Mouse (Mus musculus): ENCODE results near the gene Dtnb. TPM values are rescaled to one million over a fixed set of nuclear protein-coding genes. Genes with fewer than 3 reads are reported as not detected.
A peak's percentile ranks its signal among the peaks of the same experiment; 100 is the strongest.

Dtnb gene
- polyA plus RNA-seq, 1 experiment from 2014 or later = 41.1 TPM

DNA sequence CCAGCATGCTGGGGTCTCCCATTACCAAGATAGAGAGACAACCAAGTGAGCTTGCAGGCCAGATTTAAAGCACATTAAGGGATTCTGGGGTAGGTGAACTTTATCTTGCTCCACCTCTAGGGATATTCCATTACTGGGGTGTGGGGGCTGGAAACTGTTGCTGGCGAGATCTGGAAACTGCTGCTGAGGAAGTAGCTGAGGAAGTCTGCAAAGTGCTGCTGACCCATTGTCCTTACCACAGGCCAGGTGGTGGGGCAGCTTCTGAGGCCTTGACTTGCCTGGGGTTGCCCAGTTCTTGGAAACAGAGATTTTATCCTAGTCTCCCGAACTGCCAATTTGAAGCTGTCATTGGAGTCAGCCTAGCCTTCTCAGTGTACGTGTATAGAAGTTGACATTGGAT lies 26.7 kb upstream of the Dtnb start:
- no peak for TF ChIP-seq CTCF (IDR thresholded peaks at IDR 0.05; ENCODE audit: low read depth)
- no peak overlapping the region for H3K9ac ChIP-seq
- no peak overlapping the region for H3K27ac ChIP-seq (ENCODE audit: low read depth)
- DNase-seq (no peak), ATAC-seq (ENCODE audit: insufficient read depth) (no peak)
- H3K36me3 ChIP-seq (ENCODE audit: insufficient read depth) = no peaks in the 10 kb centered on the region
- H3K4me2 ChIP-seq = no peak overlapping the region
- no peaks in the 10 kb centered on the region for H3K4me1 ChIP-seq (ENCODE audit: insufficient read depth)
- no peak overlapping the region for H3K4me3 ChIP-seq (ENCODE audit: low read depth, low read length)
- H3K9me3 ChIP-seq (ENCODE audit: low read depth, low read length) = no peaks in the 10 kb centered on the region
- WGBS = 66% methylated on average over 3 of the region's 3 CpGs
- no peaks in the 10 kb centered on the region for H3K27me3 ChIP-seq (ENCODE audit: insufficient read depth, low read length)

DNA sequence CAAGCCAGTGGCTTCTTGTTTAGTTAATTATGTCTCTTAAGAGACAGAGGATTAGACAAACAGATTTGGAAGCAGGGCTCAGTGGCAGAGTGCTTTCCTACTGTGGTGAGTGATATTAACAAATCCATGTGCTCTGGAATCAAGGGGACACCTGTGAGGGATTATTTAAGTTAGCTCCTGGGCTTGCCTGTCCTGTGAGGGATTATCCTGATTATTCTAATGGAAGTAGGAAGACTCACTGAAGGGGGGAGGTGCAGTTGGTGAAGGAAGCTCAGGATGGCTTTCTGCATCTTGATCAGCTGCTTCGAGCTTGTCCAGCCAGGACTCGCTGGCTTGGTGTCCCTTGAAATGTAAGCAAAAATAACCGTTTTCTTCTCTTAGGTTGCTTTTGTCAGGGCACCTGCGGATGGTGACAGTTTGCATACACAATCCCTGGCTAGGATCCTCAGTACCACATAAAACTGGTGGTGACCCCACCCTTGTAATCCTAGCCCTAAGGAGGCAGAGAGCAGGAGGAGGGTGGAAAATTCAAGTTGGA lies 26.0 kb upstream of the Dtnb start:
- no peak for ATAC-seq (ENCODE audit: insufficient read depth)
- H3K36me3 ChIP-seq (ENCODE audit: insufficient read depth) = no peaks in the 10 kb centered on the region

DNA sequence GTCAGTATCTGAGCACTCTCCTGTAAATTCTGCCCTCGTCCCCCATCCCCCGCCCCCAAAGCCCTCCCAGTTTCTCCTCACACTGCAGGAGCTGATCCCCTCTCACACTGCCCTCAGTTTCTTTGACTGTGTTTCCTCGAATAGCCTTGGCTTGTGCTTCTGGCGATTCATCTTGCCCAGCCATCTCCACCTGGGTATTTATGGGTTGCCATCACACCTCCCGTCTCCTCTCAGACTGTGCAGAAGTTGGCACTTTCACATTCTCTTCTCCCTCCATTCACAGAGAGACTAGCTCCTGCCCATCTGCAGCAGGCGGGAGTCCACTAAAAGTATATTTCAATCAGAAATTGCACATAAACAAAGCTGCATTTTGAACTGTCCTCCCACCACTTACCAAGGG lies 25.4 kb upstream of the Dtnb start:
- Histone ChIP-seq H3K4me3 (ENCODE audit: low read depth, low read length) (no peak overlapping the region), H3K9me3 (ENCODE audit: low read depth, low read length) (no peaks in the 10 kb centered on the region), H3K9ac (no peak overlapping the region), H3K4me2 (no peak overlapping the region), H3K27me3 (ENCODE audit: insufficient read depth, low read length) (no peaks in the 10 kb centered on the region), H3K4me1 (ENCODE audit: insufficient read depth) (no peaks in the 10 kb centered on the region), H3K36me3 (ENCODE audit: insufficient read depth) (no peaks in the 10 kb centered on the region), H3K27ac (ENCODE audit: low read depth) (no peak overlapping the region)
- DNase-seq = no peak
- no peak for ATAC-seq (ENCODE audit: insufficient read depth)
- WGBS = 47% methylated on average over 6 of the region's 6 CpGs
- TF ChIP-seq CTCF (IDR thresholded peaks at IDR 0.05; ENCODE audit: low read depth) = no peak

More for the DNA sequence above, 26.0 kb upstream of the Dtnb start:
- H3K27me3 ChIP-seq (ENCODE audit: insufficient read depth, low read length) = no peaks in the 10 kb centered on the region
- H3K4me2 ChIP-seq = no peak overlapping the region
- WGBS = 27% methylated on average over 4 of the region's 4 CpGs
- no peaks in the 10 kb centered on the region for H3K9me3 ChIP-seq (ENCODE audit: low read depth, low read length)
- H3K9ac ChIP-seq = no peak overlapping the region
- DNase-seq = no peak
- no peak overlapping the region for H3K27ac ChIP-seq (ENCODE audit: low read depth)
- no peaks in the 10 kb centered on the region for H3K4me1 ChIP-seq (ENCODE audit: insufficient read depth)
- H3K4me3 ChIP-seq (ENCODE audit: low read depth, low read length) = no peak overlapping the region
- TF ChIP-seq CTCF (IDR thresholded peaks at IDR 0.05; ENCODE audit: low read depth) = no peak

DNA sequence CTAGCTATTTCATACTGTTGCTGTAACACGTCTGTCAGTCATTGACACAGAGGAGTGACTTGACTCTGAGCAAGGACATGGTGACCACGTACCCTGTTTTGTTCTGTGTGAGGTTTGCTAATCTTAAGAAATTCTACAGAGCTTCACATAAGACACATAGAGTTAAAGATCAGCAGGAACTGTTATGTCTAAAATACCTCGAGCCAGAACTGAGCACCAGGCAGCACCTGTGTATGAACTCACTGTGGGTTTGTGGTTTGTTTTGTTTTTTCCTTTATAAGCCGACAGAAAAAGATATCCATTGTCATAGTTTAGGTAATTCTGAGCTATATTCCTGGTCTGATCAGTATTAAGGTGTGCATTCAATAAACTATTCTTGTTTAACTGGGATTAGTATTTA lies 24.7 kb upstream of the Dtnb start:
- no peak for ATAC-seq (ENCODE audit: insufficient read depth)

DNA sequence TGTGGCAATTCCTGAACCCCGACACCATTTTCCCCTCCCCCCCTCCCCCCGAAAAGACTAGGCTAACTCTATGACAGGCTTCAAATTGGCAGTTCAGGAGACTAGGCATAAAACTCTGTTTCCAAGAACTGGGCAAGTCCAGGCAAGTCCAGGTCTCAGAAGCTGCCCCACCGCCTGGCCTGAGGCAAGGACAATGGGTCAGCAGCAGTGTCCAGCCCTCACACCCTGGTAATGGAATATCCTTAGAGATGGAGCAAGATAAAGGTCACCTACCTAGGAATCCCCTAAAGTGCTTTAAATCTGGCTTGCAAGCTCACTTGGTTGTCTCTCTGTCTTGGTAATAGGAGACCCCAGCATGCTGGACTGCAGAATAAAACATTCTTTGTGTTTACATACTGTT lies 24.3 kb upstream of the Dtnb start:
- DNase-seq (no peak), ATAC-seq (ENCODE audit: insufficient read depth) (no peak)
- no peak for TF ChIP-seq CTCF (IDR thresholded peaks at IDR 0.05; ENCODE audit: low read depth)
- Histone ChIP-seq H3K27me3 (ENCODE audit: insufficient read depth, low read length) (no peaks in the 10 kb centered on the region), H3K9me3 (ENCODE audit: low read depth, low read length) (no peaks in the 10 kb centered on the region), H3K4me1 (ENCODE audit: insufficient read depth) (no peaks in the 10 kb centered on the region), H3K27ac (ENCODE audit: low read depth) (no peak overlapping the region), H3K9ac (no peak overlapping the region), H3K36me3 (ENCODE audit: insufficient read depth) (no peaks in the 10 kb centered on the region), H3K4me3 (ENCODE audit: low read depth, low read length) (no peak overlapping the region), H3K4me2 (no peak overlapping the region)
- WGBS = 62% methylated on average over 3 of the region's 3 CpGs

More for the DNA sequence above, 24.7 kb upstream of the Dtnb start:
- no peaks in the 10 kb centered on the region for H3K36me3 ChIP-seq (ENCODE audit: insufficient read depth)
- no peak for TF ChIP-seq CTCF (IDR thresholded peaks at IDR 0.05; ENCODE audit: low read depth)
- no peak for DNase-seq
- H3K9ac ChIP-seq = no peak overlapping the region
- H3K4me1 ChIP-seq (ENCODE audit: insufficient read depth) = no peaks in the 10 kb centered on the region
- 46% methylated on average over 4 of the region's 4 CpGs for WGBS
- H3K27ac ChIP-seq (ENCODE audit: low read depth) = no peak overlapping the region
- no peak overlapping the region for H3K4me3 ChIP-seq (ENCODE audit: low read depth, low read length)
- no peaks in the 10 kb centered on the region for H3K27me3 ChIP-seq (ENCODE audit: insufficient read depth, low read length)
- H3K4me2 ChIP-seq = no peak overlapping the region
- no peaks in the 10 kb centered on the region for H3K9me3 ChIP-seq (ENCODE audit: low read depth, low read length)

DNA sequence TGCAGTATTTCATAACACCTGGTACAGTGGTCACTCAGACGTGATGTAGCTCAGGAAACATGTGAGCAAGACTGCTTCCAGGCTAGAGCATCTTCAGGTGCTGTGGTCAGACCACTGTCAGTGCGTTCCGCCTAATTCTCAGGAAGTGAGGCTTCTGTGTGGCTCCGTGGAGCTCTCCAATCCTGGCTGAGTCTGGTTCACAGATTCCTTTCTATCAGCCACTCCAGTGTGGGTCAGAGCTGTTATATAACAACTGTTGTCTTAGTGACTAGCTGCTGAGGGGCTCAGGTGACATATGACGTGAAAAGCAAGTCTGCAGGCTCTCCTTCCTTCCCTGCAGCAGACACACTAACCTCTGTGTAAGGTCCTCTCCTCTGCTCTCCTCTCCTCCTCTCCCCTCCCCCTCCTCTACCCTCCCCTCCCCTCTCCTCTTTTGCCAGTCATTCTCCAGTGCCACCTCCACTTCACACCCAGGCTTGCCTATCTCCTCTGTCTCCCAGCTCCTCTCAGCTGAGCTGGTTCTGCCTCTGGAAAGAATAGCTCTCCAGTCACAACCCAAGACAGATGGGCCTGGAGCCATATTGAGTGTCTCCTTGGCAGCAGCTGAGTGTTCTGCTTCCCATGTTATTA lies 23.5 kb upstream of the Dtnb start:
- H3K27me3 ChIP-seq (ENCODE audit: insufficient read depth, low read length) = no peaks in the 10 kb centered on the region
- H3K9ac ChIP-seq = no peak overlapping the region
- ATAC-seq (ENCODE audit: insufficient read depth) (no peak), DNase-seq (no peak)
- no peaks in the 10 kb centered on the region for H3K36me3 ChIP-seq (ENCODE audit: insufficient read depth)
- H3K4me3 ChIP-seq (ENCODE audit: low read depth, low read length) = no peak overlapping the region
- no peaks in the 10 kb centered on the region for H3K9me3 ChIP-seq (ENCODE audit: low read depth, low read length)
- WGBS = 28% methylated on average over 5 of the region's 5 CpGs
- TF ChIP-seq CTCF (IDR thresholded peaks at IDR 0.05; ENCODE audit: low read depth) = no peak
- no peak overlapping the region for H3K27ac ChIP-seq (ENCODE audit: low read depth)
- no peaks in the 10 kb centered on the region for H3K4me1 ChIP-seq (ENCODE audit: insufficient read depth)
- H3K4me2 ChIP-seq = no peak overlapping the region

DNA sequence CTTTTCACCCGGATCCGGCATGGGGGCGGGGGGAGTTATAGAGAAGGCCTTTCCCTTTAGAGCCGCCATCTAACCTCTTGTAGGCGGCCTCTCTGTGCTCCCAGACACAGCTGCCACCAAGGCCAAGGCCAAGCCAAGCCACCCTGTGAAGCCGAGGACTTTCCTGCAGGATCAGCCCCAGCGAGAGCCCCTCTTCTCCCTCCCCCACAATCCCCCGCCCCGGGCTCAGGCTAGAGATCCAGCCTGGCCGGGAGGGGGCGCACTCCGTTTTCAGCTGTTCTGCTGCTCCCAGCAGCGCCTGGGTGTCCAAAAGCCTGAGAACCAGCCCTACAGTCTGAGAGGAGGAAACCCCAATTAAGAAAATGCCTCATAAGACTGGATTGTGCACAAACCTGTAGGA lies 21.9 kb upstream of the Dtnb start:
- WGBS = 10% methylated on average over 13 of the region's 13 CpGs
- DNase-seq (peak; percentile 27), ATAC-seq (ENCODE audit: insufficient read depth) (0 out of 2 replicates have a peak, but pooled peaks have one; percentile 28)
- no peak overlapping the region for H3K4me2 ChIP-seq
- no peaks in the 10 kb centered on the region for H3K9me3 ChIP-seq (ENCODE audit: low read depth, low read length)
- TF ChIP-seq CTCF (IDR thresholded peaks at IDR 0.05; ENCODE audit: low read depth) = peak; percentile 22; the same call in 1 of the 2 replicates
- no peaks in the 10 kb centered on the region for H3K36me3 ChIP-seq (ENCODE audit: insufficient read depth)
- no peak overlapping the region; the same call in 1 of the 2 replicates for H3K9ac ChIP-seq
- no peak overlapping the region for H3K27ac ChIP-seq (ENCODE audit: low read depth)
- no peaks in the 10 kb centered on the region for H3K4me1 ChIP-seq (ENCODE audit: insufficient read depth)
- no peaks in the 10 kb centered on the region for H3K27me3 ChIP-seq (ENCODE audit: insufficient read depth, low read length)
- H3K4me3 ChIP-seq (ENCODE audit: low read depth, low read length) = no peak overlapping the region
